Mouse (Mus musculus) frontal cortex, adult (tissue): ENCODE measurements around the gene Tdrd12.
"Not testable (repeated sequence)": the region's sequence is repeated elsewhere in the genome, so short reads cannot be mapped to it uniquely, and the experiment has no call there.

Experiments used
- ATAC-seq: cut with Nextera tagmentation; 2 replicates; pipeline ENCODE4 v1.9.2; 2017; ENCODE audit warnings: mild to moderate bottlenecking, moderate library complexity, mixed read lengths; ENCODE audit not compliant: low TSS enrichment

Gene Tdrd12

DNA sequence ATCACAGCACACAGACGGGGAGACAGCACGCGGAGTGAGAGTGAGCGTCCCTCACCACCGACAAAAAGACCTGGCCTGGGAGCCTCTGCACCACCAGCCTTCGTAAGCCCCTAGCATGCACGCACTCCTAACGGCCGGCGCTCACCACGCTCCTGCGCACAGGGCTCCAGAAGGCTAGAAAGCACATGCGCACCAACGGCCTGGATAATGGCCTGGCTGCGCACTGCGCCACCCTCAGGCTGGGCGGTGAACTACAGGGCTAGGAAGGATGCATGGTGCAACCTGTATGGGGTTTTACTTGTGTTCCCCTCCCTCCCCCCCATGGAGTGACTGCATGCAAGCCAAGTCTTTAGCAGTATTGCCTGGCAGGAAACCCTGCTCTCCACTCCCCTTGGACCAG is at the start of gene Tdrd12:
Gene Tdrd12 (minus strand): TSS at position 184 of the 400 bp plus-strand sequence.
- no peak for ATAC-seq

- ATAC-seq: no peak
Observed at GRCm38 (mm10) chr7:35586906-35587445, 49.4 kb upstream of the Tdrd12 start.

DNA sequence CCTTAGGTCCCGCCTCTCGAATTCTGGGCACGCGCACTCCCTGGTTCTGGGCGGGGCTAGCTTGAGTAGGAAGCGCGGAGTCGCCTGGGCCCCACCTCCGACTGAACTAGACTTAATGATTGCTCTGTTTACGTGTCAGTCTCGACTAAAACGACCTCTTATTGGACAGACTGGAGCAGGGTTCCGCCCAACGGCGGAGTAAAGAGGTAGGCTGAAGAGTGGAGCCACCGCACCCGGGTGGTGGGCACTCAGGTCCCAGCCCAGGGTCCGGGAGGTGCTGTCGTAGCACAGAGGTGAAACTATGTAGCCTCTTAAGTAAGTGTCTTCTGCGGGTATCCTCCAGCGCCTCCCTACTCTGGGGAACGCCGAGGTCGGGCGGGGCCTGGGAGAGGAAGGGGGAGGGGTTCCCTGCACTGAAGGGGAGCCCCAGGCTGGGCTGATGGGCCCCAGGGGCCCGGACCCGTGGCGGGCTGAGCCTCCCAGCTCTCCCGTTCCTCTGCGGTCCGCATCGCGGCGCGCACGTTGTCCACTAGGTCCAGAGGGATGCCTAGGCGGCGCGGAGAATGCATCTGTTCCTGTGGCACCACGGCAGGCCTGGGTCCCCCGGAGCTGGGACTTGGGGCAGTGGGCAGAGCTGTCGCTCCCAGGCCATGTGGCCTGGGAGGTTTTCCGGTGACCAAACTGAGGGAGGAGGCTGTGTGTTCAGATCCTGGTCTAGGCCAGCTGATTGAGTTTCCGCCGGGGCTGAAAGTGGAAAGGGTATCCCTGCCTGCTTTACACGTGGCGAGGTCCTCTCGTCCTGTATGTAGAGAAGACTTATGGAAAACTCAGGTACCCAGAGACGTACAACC is 48.7 kb upstream of the Tdrd12 start, which contains the start of gene Ankrd27:
Gene Ankrd27 (plus strand): TSS at position 190 of the 851 bp plus-strand sequence.
- peak; percentile 95 for ATAC-seq

GRCm38 (mm10) chr7:35585191-35586054 is 47.9 kb upstream of the Tdrd12 start, which contains the start of gene Rgs9bp:
Gene Rgs9bp, minus strand, starts transcription at chr7:35585582.
- ATAC-seq: 0 out of 2 replicates have a peak, but pooled peaks have one; percentile 29

DNA sequence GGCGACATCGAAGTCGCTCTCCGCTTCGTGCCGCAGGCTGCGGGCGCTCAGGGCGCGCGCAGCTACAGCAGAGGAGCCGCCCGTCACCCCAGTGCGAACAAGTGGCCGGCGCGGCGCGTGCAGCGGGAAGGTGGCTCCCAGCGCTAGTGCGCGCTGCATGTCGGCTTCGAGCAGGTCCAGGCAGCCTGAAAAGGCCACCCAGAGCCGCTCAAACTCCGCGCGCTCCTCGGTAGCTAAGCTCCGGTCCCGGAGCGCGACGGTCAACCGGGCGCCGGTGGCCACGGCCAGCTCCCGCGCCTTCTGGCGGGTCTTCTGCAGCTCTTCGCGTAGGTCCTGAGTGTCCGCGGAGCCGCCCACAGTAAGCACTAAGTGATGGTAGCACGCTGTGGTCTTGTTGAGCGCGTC is 47.2 kb upstream of the Tdrd12 start:
- ATAC-seq: no peak

DNA sequence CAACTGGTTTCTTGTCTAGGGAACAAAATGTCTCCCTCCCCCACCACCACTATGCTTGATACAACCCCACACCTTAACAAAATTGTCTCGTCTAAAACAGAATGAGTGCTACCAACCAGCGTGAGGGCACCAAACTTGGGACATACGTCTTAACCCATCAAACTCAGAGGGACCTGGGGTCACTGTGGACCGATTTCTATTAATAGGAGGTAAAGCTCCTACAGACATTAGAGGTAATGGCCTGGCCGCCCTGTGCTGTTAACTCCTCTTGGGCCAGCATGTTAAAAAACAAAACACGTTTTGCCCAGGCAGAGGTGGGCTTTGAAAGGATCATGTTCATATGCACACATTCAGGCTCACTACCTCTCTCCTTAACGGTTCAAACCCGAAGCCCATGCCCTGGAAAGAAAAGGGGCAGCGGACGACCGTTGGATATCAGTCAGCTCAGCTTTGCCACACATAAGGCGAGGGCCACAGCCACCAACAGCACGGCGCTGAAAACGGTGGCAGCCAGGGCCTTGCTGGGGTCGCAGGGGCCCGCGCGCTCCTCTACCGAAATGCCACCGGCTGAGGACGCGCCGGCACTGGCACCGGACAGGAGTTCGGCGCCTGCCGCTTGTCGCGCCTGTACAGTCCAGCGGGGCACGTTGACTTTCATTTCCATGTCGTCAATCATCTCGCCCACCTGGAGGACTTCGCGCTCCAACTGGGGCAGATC is 46.7 kb upstream of the Tdrd12 start:
- no peak for ATAC-seq

DNA sequence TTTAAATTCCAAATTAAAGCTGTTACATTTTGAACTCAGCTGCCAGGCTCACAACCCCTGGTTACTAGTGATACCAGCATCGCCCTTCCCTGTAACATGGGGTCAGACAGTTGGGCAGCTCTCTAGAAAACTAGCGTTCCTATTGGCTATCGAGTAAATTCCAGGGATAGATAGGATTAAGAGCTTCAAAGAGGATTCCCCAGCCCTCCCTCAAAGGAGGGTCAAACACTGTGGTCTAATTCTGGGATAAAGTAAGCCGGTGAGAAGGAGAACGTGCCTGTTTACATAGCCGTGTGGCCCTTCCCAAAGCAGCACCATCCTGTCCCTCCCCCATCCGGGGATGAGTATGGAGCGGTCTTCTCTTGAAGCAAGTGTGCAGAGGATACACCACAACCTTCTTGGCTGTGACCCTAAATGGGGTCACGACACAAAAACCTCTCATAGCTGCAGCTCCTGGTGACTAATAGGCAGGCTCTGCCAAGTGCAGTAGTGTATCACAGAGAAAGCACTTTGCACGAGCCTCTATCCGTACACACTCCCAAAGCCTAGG is 46.0 kb upstream of the Tdrd12 start:
- ATAC-seq: no peak

- ATAC-seq: no peak
Observed at GRCm38 (mm10) chr7:35582719-35583118, 45.2 kb upstream of the Tdrd12 start.

GRCm38 (mm10) chr7:35579849-35580248 is 42.3 kb upstream of the Tdrd12 start:
- no peak; the same call in 1 of the 2 replicates for ATAC-seq

- not testable (repeated sequence) for ATAC-seq
Observed at GRCm38 (mm10) chr7:35570883-35571282, 33.3 kb upstream of the Tdrd12 start.

GRCm38 (mm10) chr7:35569724-35570123 is 32.2 kb upstream of the Tdrd12 start:
- not testable (repeated sequence) for ATAC-seq

DNA sequence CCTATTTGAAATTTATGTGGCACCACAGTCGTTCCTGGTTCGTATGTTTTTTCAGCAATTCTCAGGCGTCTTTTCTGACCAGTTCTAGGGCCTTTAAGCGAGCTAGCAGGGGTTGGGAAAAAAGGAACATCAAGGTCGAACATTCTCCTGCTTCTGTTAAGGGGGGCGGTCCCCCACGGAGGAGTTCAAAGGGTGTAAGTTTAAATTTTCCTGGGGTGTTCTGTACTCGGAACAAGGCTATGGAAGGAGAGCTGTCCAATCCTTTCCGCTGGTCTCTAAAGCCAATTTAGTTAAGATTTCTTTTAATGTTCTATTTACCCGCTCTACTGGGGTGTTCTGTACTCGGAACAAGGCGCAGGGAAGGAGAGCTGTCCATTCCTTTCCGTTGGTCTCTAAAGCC is 28.4 kb upstream of the Tdrd12 start:
- ATAC-seq: not testable (repeated sequence)

DNA sequence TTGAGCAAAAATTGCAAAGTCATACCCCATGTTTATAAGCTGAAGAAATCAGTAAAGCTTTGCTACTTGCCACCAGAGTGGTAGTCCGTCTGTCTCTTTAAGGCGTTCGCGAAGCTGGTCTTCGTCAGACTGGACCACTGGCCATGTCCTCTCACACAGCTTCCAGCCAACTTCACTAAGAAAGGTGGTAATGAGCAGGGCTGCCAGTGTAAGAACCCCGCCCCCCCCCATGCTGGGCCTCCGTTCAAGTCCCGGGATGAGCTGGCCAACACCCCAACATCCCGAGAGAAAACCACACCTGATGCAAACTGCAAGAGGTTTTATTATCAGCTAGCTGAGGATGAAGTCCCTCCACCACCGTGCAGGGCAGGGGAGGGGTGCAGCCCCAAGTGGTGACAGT is 27.3 kb upstream of the Tdrd12 start:
- not testable (repeated sequence) for ATAC-seq

DNA sequence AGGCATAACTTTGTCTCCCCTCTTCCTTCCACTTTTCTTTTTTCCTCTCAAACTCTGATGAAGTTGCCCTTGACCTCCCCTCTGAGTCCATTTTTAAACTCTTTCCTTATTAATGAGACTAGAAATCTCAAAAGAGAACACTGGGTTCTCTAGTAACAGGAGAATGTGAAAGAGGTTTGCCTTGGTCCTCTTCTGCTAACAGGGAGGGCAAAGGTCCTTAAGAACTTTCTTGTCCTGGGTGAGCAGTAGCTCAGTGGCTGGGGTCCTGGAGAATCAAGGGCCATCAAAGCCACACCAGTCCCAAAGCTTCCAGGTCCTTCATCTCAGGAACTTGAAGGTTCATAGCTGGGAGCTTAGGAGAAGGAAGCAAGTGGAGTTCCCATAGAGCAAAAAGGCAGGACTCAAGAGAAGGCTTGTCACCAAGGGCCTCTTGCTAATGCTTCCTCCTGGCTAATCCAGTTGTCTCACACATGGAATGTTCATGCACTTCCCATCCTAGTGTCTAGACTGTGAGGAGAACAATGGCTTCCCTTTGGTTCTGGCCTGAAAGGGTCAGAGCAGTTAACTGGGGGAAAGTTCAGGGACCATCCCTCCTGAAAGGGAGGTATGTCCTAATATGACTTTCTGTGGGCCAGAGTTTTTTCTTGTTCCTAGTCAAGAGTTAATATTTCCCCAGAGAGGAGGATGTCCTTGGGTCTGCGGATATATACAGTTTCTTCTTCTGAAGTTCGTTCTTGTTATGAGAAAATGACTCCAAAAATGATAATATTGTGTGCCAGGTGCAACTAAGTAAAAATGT is 26.7 kb upstream of the Tdrd12 start:
- no peak for ATAC-seq

- no peak for ATAC-seq
Observed at GRCm38 (mm10) chr7:35563071-35563470, 25.5 kb upstream of the Tdrd12 start.

DNA sequence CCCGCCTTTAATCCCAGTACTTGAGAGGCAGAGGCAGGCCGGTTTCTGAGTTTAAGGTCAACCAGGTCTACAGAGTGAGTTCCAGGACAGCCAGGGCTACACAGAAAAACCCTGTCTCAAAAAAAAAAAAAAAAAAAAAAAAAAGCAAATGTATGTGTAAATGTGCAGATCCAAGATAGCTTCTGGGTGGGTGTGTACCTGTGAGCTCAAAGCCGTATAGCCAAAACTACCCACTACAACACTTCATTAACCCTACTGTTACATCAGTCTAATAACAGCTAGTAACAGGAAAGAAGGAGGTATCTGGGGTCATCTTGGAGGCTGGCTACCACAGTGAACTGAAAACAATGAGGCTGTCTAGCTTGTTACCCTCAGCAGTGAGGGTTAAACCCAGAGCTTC is 22.3 kb upstream of the Tdrd12 start:
- ATAC-seq: no peak

DNA sequence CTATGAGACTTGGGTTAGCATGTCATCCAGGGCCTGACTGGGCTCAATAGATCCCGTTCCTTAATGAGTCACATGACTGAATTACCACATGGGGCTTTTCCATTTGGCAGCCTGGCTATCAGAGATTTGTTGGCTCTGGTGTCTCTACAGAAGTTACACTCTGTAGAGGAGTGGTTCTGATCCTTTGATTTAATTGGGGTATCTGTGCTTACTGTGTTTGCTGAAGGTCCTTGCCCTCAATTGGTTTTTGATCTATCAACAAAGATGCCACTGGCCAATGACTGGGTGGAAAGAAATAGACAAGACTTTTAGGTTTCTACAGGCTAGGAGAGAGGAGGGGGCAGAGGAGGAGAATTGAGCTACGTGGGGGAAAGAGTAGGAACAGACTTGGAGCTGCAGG is 21.1 kb upstream of the Tdrd12 start:
- no peak for ATAC-seq

DNA sequence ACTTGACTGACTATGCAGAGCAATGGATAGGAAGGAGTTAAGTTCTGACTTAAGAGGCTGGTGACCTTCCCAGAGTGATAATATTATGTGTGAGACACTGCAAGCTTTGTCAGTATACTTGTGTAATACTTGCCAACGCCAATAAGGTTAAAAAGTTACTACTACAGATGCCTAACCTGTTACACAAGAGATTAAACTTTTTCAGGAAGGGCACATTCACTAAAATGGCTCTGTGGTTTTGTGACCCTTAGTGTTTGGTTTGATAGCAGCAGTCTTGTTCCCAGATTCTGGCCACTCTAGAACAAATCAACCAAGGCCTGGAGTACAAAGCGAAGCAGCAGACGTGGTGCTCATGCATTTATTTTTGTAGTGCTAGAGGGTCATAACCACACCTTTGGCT is 20.0 kb upstream of the Tdrd12 start:
- no peak for ATAC-seq

DNA sequence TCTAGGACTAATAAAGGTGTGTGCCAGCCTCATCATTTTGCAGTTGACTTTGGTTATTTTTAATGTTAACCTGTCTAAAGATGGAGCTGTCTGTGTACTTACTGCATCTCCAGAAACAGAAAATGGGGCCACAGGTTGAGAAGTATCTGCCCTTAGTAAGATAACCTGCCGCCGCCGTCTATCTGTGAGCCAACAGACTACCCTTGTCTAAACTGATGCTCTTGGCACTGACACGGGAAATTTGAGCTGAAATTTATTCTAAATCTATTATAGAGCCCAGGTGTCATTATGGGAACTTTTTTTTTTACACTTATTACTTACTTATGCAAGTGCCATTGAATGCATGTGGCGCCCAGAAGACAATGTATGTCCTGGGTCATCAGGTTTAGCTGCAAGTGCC is 19.4 kb upstream of the Tdrd12 start:
- no peak for ATAC-seq

DNA sequence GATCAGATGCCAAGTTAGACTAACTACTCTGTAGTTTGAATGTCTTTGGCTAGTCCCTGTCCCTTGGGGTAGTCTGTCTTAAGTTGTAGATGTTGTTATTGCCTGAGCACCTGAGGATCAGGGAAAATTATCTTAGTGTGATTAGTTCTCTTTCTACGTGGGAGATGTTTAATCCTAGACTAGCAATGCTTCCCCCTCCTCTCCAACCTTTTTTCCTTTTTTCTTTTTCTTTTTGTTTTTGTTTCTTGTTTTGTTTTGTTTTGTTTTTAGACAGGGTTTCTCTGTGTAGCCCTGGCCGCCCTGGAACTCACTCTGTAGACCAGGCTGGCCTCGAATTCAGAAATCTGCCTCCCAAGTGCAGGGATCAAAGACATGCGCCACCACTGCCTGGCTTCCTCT is 18.7 kb upstream of the Tdrd12 start, which contains the start of gene Nudt19:
Gene Nudt19 (minus strand): TSS at position 100 of the 399 bp plus-strand sequence.
- no peak for ATAC-seq
